Mouse (Mus musculus) heart, adult 2 months (tissue): ENCODE measurements at regions not wholly inside any gene's neighbourhood (a gene's known extent, or its start where the extent isn't known, plus 50 kb on each side); places are given as distances from the start of the nearest gene placed in this dataset.
"Not testable (repeated sequence)": the region's sequence is repeated elsewhere in the genome, so short reads cannot be mapped to it uniquely, and the experiment has no call there.

ENCODE experiments used
- DNase-seq, 2 experiments: peaks; one replicate each; pipeline ENCODE4 v3.0.0; 2021
- H3K27ac ChIP-seq: fragments of 200-600 bp; 2 replicates; pipeline ENCODE4 v1.8.1; 2022
- H3K27me3 ChIP-seq: fragments of 200-500 bp; 2 replicates; pipeline ENCODE4 v1.6.1; 2012; ENCODE audit warnings: mild to moderate bottlenecking, low read length, inconsistent platforms, mixed read lengths; ENCODE audit not compliant: control insufficient read depth, insufficient read depth
- H3K36me3 ChIP-seq: fragments of 200-500 bp; 2 replicates; pipeline ENCODE4 v1.6.1; 2012; ENCODE audit warnings: low read length, inconsistent platforms; ENCODE audit not compliant: control insufficient read depth, insufficient read depth
- H3K4me1 ChIP-seq: fragments of 200-500 bp; 2 replicates; pipeline ENCODE4 v1.6.1; 2011; ENCODE audit warnings: low read length; ENCODE audit not compliant: control insufficient read depth, insufficient read depth
- H3K4me3 ChIP-seq: fragments of 200-600 bp; 2 replicates; pipeline ENCODE4 v1.8.1; 2022
- H3K79me2 ChIP-seq: fragments of 200-500 bp; replicated peaks from 2 replicates; pipeline ENCODE4 v1.6.1; 2012; ENCODE audit warnings: mild to moderate bottlenecking, inconsistent platforms, low read length, moderate library complexity, mixed read lengths; ENCODE audit not compliant: control insufficient read depth, insufficient read depth
- H3K9ac ChIP-seq: fragments of 200-500 bp; 2 replicates; pipeline ENCODE4 v1.6.1; 2012; ENCODE audit warnings: low read depth, mild to moderate bottlenecking, control low read depth, inconsistent platforms, low read length, mixed read lengths
- CTCF ChIP-seq: fragments of 200-600 bp; IDR thresholded peaks from 2 replicates; pipeline ENCODE4 v1.8.1; 2022; ENCODE audit warnings: antibody characterized with exemption, mild to moderate bottlenecking, moderate library complexity
- EP300 ChIP-seq: fragments of 200-500 bp; IDR thresholded peaks from 2 replicates; pipeline ENCODE4 v1.6.1; 2011; ENCODE audit warnings: low read depth, low read length, control low read depth; ENCODE audit not compliant: insufficient read depth
- POLR2A ChIP-seq: fragments of 200-500 bp; IDR thresholded peaks from 2 replicates; pipeline ENCODE4 v1.6.1; 2011; ENCODE audit warnings: mild to moderate bottlenecking, low read depth, low read length, control low read depth; ENCODE audit not compliant: insufficient read depth
- WGBS: fragments of 180-500 bp; shearing (Covaris S2); methylation state at CpG from one replicate; pipeline ENCODE4 v1.1.7; 2018; 5-methylcytosine and 5-hydroxymethylcytosine counted together
- intact Hi-C: fragments of 180-260 bp; cut with DNase I; formaldehyde crosslinking; loops from one replicate; pipeline ENCODE4 v1.15.1; 2025

DNA sequence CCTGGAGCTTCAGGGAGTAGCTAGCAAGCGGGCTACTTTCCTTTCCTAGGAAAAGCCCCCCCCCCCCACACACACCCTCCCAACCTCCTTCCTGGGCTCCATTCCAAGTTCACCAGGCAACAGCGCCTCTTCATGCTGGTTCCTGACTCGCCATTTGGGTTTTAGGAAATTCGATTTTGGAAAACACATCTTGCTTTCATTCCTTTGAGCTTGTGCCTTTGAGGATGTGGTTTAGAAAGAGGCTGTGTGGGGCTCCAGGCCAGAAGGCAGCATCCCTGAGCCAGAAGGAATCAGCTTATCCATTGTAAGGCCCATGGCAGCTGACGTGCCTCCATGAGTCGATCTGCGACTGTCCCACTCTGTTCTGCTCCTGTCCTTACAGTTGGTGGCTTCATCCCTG, 427.9 kb upstream of the Auts2 start:
- Histone ChIP-seq H3K79me2 (no peaks in the 10 kb centered on the region), H3K9ac (no peak overlapping the region), H3K27me3 (no peaks in the 10 kb centered on the region), H3K27ac (no peak overlapping the region), H3K4me1 (no peaks in the 10 kb centered on the region), H3K36me3 (no peaks in the 10 kb centered on the region), H3K4me3 (no peak overlapping the region)
- TF ChIP-seq CTCF (no peak), POLR2A (no peak), EP300 (no peak)
- intact Hi-C loops, result no loop called here
- WGBS, result 71% methylated on average over 7 of the region's 7 CpGs
- no peak for DNase-seq

DNA sequence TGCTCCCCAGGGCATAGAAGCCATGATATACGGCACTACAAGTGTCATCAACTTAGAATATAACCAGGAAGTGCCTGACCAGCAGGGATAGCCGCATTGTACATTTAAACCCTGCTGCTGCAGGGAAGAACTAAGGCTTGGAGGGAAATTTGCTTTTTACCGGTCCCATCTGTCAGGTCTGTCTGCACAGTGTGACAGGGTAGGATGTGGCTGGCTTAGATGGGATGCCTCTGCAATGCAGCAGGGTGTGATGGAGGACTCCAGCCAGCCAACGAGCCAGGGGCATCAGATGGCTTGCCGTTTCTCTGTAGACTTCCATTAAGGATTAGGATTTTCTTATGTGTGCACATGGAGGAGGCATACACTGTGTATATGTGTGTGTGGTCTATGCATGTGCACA, 426.2 kb upstream of the Auts2 start:
- no peak overlapping the region for H3K9ac ChIP-seq
- H3K4me3 ChIP-seq, result no peak overlapping the region
- intact Hi-C loops, result no loop called here
- H3K79me2 ChIP-seq, result no peaks in the 10 kb centered on the region
- WGBS, result 70% methylated on average over 5 of the region's 5 CpGs
- H3K27me3 ChIP-seq, result no peaks in the 10 kb centered on the region
- H3K4me1 ChIP-seq, result no peaks in the 10 kb centered on the region
- DNase-seq, result no peak
- TF ChIP-seq EP300, result no peak
- TF ChIP-seq POLR2A, result no peak
- no peak for TF ChIP-seq CTCF
- H3K36me3 ChIP-seq, result no peaks in the 10 kb centered on the region
- no peak overlapping the region for H3K27ac ChIP-seq

DNA sequence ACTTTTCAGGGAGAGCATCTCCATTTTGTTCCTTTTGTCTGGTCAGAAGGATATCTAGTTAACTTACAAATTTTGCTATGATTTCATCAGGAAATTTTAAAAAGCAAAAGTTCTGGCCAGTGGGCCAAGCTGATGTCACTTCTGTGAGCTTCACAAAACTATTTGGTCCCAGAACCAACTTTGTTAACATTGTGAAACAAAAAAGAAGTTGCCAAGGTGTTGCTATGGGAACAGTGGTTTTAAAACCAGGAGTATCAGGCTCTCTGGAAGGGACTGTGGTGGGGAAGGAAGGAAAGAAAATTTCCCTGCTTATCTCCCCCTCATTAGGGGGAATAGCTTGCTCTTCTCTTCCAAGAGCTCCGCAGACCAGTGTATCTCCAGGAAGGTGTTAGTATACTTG, 416.8 kb upstream of the Auts2 start:
- WGBS, result 32% methylated on average over 1 of the region's 1 CpGs
- intact Hi-C loops, result no loop called here
- peak in 1 of 2 experiments; percentile 9 for DNase-seq

DNA sequence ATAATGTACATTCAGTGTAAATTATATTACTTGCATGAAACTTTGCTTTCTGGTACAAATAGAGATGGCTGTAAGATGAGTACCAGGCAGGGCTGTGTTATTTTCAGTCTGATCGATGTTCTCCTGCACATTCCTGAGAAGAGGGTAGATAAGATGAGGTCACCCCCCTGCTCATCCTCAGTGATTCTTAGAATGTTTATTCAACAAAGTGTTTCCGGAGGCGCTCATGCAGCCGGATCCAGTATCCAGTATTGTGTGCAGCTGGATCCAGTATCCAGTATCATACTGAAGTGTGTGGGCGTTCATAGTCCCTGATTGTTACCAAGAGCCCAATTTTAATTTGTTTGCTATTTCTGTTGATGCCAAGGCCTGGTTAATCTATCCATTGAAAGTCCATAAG, 413.0 kb upstream of the Auts2 start:
- H3K27ac ChIP-seq, result no peak overlapping the region
- no peaks in the 10 kb centered on the region for H3K27me3 ChIP-seq
- no peak for DNase-seq
- intact Hi-C loops, result no loop called here
- no peaks in the 10 kb centered on the region for H3K36me3 ChIP-seq
- H3K4me3 ChIP-seq, result no peak overlapping the region
- no peaks in the 10 kb centered on the region; the same call in 1 of the 2 replicates for H3K4me1 ChIP-seq
- H3K9ac ChIP-seq, result no peak overlapping the region
- H3K79me2 ChIP-seq, result no peaks in the 10 kb centered on the region
- TF ChIP-seq CTCF (no peak), EP300 (no peak), POLR2A (no peak)
- WGBS, result 44% methylated on average over 5 of the region's 5 CpGs

More for the DNA sequence above, 416.8 kb upstream of the Auts2 start:
- H3K79me2 ChIP-seq, result no peaks in the 10 kb centered on the region
- no peak overlapping the region for H3K4me3 ChIP-seq
- H3K4me1 ChIP-seq, result no peaks in the 10 kb centered on the region; the same call in 1 of the 2 replicates
- H3K36me3 ChIP-seq, result no peaks in the 10 kb centered on the region
- H3K27ac ChIP-seq, result no peak overlapping the region
- H3K27me3 ChIP-seq, result no peaks in the 10 kb centered on the region
- no peak overlapping the region for H3K9ac ChIP-seq
- TF ChIP-seq EP300 (no peak), POLR2A (no peak), CTCF (no peak)

DNA sequence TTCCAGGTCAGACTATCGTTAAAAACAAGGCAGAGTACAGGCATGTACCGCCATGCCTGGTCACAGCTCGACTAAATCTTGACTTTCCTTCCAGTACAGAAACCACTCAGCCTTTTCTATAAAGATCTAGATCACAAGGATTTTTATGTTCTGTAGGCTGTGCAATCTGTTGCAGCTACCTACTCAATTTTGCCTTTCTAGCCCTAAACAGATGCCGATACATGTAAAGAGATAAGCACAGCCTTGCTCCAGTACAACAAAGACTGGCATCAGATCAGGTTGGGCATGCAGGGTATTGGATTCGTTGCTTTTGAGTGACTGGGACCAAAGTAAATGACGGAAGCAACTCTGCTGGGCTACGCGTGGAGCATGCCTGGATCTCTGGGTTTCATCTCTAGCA, 411.9 kb upstream of the Auts2 start:
- Histone ChIP-seq H3K4me1 (no peaks in the 10 kb centered on the region; the same call in 1 of the 2 replicates), H3K79me2 (no peaks in the 10 kb centered on the region), H3K27me3 (no peaks in the 10 kb centered on the region), H3K27ac (no peak overlapping the region), H3K4me3 (no peak overlapping the region), H3K36me3 (no peaks in the 10 kb centered on the region), H3K9ac (no peak overlapping the region)
- no peak for DNase-seq
- TF ChIP-seq EP300 (no peak), CTCF (no peak), POLR2A (no peak)
- intact Hi-C loops, result no loop called here
- WGBS, result 89% methylated on average over 8 of the region's 8 CpGs

DNA sequence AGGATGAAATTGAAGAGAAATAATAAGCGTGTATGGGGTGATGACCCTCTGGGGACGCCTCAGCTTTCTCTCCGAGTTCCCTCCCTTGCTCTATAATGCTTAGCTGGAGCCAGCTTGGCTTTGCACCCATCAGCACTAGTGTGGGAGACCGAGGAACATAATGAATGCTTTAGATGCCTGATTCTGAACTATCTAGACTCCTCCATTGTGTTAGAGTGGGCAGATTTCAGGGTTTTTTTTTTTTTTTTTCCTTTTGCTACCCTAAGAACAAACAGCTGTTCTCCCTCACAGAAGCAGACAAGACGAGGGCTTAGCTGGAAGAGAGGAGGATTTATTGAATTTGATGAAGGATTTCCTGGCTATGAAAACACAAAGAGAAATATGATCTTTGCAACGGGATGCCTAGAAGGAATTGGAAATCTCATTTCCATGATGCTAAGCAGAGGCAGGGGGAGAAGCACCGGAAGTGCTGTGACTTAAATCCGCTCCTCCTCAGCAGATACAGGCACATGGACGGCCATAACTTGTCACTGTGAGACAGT, 390.4 kb upstream of the Auts2 start:
- no peaks in the 10 kb centered on the region for H3K27me3 ChIP-seq
- no peak overlapping the region for H3K9ac ChIP-seq
- DNase-seq, result no peak
- WGBS, result 67% methylated on average over 9 of the region's 9 CpGs
- intact Hi-C loops, result no loop called here
- no peaks in the 10 kb centered on the region for H3K4me1 ChIP-seq
- H3K36me3 ChIP-seq, result no peaks in the 10 kb centered on the region
- H3K27ac ChIP-seq, result no peak overlapping the region
- TF ChIP-seq CTCF (no peak), EP300 (no peak), POLR2A (no peak)
- H3K4me3 ChIP-seq, result no peak overlapping the region
- H3K79me2 ChIP-seq, result no peaks in the 10 kb centered on the region

DNA sequence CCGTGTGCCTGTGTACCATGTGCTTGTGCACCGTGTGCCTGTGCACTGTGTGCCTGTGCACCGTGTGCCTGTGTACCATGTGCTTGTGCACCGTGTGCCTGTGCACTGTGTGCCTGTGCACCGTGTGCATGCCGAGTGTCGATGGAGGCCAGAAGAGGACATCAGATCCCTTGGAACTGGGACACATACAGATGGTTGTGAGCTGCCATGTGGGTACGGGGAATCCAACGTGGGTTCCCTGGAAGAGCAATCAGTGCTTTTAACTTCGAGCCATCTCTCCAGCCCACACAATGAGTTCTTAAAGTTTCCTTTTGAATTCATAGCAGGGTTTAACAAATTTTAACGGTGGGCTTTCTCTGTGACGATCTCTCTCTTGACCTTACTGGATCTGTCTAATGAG, 386.8 kb upstream of the Auts2 start:
- WGBS, result 88% methylated on average over 12 of the region's 12 CpGs
- H3K27me3 ChIP-seq, H3K9ac ChIP-seq, intact Hi-C loops, H3K4me3 ChIP-seq, H3K79me2 ChIP-seq, H3K4me1 ChIP-seq, DNase-seq, H3K27ac ChIP-seq, H3K36me3 ChIP-seq: not testable (repeated sequence)
